Mouse (Mus musculus): ENCODE results near the gene Bank1.
"Not testable (repeated sequence)": the region's sequence is repeated elsewhere in the genome, so short reads cannot be mapped to it uniquely, and the experiment has no call there.

DNA sequence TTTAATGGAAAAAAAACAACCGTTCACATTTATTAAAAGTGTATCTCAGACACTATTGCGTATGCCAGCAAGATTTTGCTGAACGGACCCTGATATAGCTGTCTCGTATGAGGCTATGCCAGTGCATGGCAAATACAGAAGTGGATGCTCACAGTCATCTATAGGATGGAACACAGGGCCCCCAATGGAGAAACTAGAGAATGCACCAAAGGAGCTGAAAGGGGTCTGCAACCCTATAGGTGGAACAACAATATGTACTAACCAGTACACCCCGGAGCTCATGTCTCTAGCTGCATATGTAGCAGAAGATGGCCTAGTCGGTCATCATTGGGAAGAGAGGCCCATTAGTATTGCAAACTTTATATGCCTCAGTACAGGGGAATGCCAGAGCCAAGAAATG is 1.1 kb downstream of the Bank1 start:
- not testable (repeated sequence) for TF ChIP-seq EP300, CTCF (IDR thresholded peaks at IDR 0.05)

Data from lung, postnatal 0 days (tissue).